Mouse (Mus musculus) liver, embryonic 12.5 days (tissue): ENCODE data around the gene Zfp524. TPM values are rescaled to one million over a fixed set of nuclear protein-coding genes. Genes with fewer than 3 reads are reported as not detected.

Experiments used
- ATAC-seq: fragments of 200-750 bp; cut with Nextera tagmentation; 2 replicates; pipeline ENCODE4 v1.8.0; 2017; ENCODE audit warnings: moderate number of reproducible peaks, mild to moderate bottlenecking, moderate library complexity
- H3K27ac ChIP-seq: fragments of 300-500 bp; sonication (generic); 2 replicates; pipeline ENCODE4 v1.5.1; 2016; ENCODE audit warnings: mild to moderate bottlenecking
- H3K27me3 ChIP-seq: fragments of 300-500 bp; sonication (generic); replicated peaks from 2 replicates; pipeline ENCODE4 v1.6.1; 2016; ENCODE audit warnings: mild to moderate bottlenecking, moderate library complexity
- H3K36me3 ChIP-seq: fragments of 300-500 bp; sonication (generic); 2 replicates; pipeline ENCODE4 v1.6.1; 2016; ENCODE audit warnings: mild to moderate bottlenecking, moderate library complexity
- H3K4me1 ChIP-seq: fragments of 300-500 bp; sonication (generic); 2 replicates; pipeline ENCODE4 v1.6.1; 2016
- H3K4me2 ChIP-seq: fragments of 300-500 bp; sonication (generic); 2 replicates; pipeline ENCODE4 v1.6.1; 2016; ENCODE audit warnings: mild to moderate bottlenecking, moderate library complexity
- H3K4me3 ChIP-seq: fragments of 300-500 bp; sonication (generic); 2 replicates; pipeline ENCODE4 v1.5.1; 2016; ENCODE audit warnings: mild to moderate bottlenecking, moderate library complexity
- H3K9ac ChIP-seq: fragments of 300-500 bp; sonication (generic); 2 replicates; pipeline ENCODE4 v1.6.1; 2016; ENCODE audit warnings: mild to moderate bottlenecking, moderate library complexity
- H3K9me3 ChIP-seq: fragments of 300-500 bp; sonication (generic); replicated peaks from 2 replicates; pipeline ENCODE4 v1.6.1; 2016; ENCODE audit warnings: mild to moderate bottlenecking, moderate library complexity
- WGBS: fragments of 180-500 bp; shearing (Covaris S2); methylation state at CpG from one replicate; pipeline ENCODE4 v1.1.7; 2016; ENCODE audit not compliant: insufficient replicate concordance; 5-methylcytosine and 5-hydroxymethylcytosine counted together
- polyA plus RNA-seq: library from polyadenylated mRNA; unstranded; fragments of >200 nt; fragmentation: Nextera tagmentation; extraction: Ambion mirVana; gene quantifications from 2 replicates; pipeline ENCODE4 v1.2.1, GENCODE M21; 2016

The Zfp524 gene
- polyA plus RNA-seq, 1 experiment from 2014 or later: 11.7 TPM

DNA sequence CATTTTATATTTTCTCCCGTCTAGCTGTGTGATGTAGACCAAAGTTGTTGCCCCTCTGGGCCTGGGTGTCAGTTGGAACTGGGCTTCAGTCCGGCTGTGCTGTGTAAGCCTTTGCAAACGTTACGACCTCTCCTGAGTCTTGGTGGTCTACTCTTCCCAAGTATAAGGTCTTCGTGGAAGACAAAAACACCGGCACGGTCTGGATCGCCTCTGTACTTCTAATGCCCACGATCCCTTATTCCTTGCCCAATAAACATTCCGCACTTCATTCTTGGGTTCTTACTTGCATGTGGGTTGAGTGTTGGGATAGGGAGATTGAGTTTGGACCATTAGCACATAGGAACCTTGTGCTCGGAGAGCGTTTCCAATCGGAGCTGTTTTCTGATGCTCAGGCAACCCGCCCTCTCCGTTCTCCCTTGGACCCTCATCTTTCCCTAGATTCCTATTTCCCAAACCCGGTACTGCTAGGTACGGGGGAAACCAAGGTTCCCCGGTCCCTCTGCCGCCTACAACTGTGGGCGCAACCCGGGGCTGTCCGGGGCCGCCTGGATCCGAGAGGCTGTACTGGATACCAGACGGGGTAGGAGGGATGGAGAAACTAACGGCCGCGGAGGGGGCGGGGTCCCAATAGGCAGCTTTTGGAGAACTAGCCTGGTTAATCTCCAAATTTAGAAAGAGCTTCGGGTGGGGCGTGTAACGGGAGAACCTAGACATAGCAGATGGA is 39.4 kb downstream of the Zfp524 start:
- H3K9ac ChIP-seq: no peak overlapping the region
- H3K36me3 ChIP-seq: no peaks in the 10 kb centered on the region
- peak overlapping the region; percentile 66 for H3K4me3 ChIP-seq
- no peak overlapping the region for H3K27ac ChIP-seq
- ATAC-seq: no peak
- peaks cover 100% of the 10 kb centered on the region for H3K27me3 ChIP-seq
- H3K4me1 ChIP-seq: peaks cover 24% of the 10 kb centered on the region
- H3K9me3 ChIP-seq: no peaks in the 10 kb centered on the region
- 8% methylated on average over 32 of the region's 32 CpGs for WGBS
- H3K4me2 ChIP-seq: peak overlapping the region; percentile 81

DNA sequence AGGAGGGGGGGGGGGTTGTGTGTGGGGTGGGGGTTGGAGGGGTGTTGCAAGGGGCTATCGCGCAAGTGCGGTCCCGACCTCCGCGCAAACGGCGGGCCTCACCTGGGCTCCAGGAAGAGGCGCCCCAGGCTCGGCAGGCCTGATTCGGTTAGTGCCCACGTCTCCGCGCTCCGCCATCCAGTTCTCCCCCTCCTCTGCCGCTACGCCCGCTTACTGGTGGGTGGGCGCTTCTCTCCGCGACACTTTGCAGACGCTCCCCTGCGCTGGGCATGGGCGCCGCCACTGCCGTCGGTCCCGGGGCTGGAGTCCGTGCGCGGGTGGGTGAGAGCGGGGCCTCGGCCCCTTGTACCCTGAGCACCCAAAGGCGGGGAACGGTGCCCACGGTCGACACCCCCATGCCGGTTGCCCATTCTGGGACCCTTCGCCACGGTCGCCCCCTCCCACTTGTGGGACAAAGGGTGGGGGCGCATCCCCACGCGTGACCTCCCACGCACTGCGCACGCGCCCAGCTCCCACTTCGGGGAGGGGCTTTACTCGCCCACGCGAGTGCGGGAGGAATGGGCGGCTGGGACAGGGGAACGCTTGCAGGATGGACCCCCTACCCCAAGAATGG is 42.5 kb downstream of the Zfp524 start:
- WGBS: 5% methylated on average over 54 of the region's 55 CpGs
- H3K4me2 ChIP-seq: peak overlapping the region; percentile 57
- H3K9ac ChIP-seq: peak overlapping the region; percentile 47
- H3K27ac ChIP-seq: no peak overlapping the region
- no peak for ATAC-seq
- peaks cover 29% of the 10 kb centered on the region for H3K4me1 ChIP-seq
- H3K27me3 ChIP-seq: peaks cover 78% of the 10 kb centered on the region
- H3K4me3 ChIP-seq: peak overlapping the region; percentile 38
- no peaks in the 10 kb centered on the region for H3K9me3 ChIP-seq
- no peaks in the 10 kb centered on the region for H3K36me3 ChIP-seq

DNA sequence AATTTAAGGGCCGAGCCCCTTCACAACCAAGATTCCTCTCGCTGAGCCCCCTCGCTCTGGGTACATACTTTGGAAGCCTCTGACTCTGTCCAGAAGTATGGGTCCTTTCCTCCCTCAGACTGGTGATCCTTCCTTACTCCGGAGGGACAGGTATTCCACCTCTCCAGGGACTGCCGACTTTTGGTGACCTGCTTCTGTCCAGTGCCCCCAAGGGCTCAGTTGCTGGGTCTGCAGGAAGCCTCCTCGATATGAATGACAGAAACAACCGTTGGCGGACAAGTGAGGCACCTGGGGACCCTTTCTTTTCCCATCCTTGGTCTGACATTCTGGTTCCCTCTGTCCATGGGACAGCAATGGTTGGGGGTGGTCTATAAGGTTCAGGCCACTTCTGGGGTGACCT is 43.2 kb downstream of the Zfp524 start:
- peaks cover 72% of the 10 kb centered on the region for H3K27me3 ChIP-seq
- H3K9ac ChIP-seq: no peak overlapping the region; the same call in 1 of the 2 replicates
- H3K9me3 ChIP-seq: no peaks in the 10 kb centered on the region
- H3K4me2 ChIP-seq: peak overlapping the region; percentile 57; the same call in 1 of the 2 replicates
- no peaks in the 10 kb centered on the region for H3K36me3 ChIP-seq
- peak overlapping the region; percentile 38; the same call in 1 of the 2 replicates for H3K4me3 ChIP-seq
- ATAC-seq: no peak
- H3K27ac ChIP-seq: no peak overlapping the region
- WGBS: 27% methylated on average over 8 of the region's 8 CpGs
- H3K4me1 ChIP-seq: peaks cover 23% of the 10 kb centered on the region

DNA sequence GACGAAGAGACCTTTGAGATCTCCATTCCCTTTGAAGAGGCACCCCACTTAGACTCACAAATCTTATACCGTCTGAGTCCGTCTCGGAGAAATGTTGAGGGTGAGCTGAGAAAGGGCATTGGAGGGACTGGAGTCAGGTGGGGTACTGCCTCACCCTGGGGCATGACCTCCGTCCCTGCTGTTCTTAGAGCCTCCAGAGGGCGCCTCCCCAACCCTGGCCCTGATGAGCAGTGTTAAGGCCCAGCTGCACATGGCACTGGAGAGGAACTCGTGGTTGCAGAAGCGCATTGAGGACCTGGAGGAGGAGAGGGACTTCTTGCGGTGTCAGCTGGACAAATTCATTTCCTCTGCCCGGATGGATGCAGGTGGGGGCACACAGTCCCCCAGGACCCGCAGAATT is 43.6 kb downstream of the Zfp524 start:
- no peaks in the 10 kb centered on the region for H3K36me3 ChIP-seq
- H3K4me2 ChIP-seq: no peak overlapping the region
- 24% methylated on average over 11 of the region's 11 CpGs for WGBS

DNA sequence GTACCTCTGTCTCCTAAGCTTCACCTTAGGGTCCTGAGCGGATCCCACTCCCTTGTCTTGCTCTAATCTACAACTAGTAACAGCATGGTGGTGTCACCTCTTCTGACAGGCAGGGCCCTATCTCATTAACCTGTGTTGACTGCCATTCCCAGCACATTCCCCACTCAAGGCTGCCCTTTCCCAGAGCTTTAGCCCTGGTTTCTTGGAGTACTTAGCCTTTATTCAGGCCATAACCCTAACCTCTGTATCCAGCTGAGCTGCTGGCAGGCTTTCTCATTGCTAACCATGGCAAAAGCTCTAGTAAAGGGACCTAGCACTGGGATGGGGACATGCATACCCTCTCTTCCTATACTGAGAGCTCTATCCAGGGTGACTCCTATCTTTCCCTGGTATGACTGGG is 44.4 kb downstream of the Zfp524 start:
- H3K27me3 ChIP-seq: peaks cover 60% of the 10 kb centered on the region
- WGBS: 62% methylated on average over 1 of the region's 1 CpGs
- no peak for ATAC-seq

More for the DNA sequence above, 43.6 kb downstream of the Zfp524 start:
- Histone ChIP-seq H3K9me3 (no peaks in the 10 kb centered on the region), H3K9ac (no peak overlapping the region), H3K4me3 (no peak overlapping the region), H3K27me3 (peaks cover 68% of the 10 kb centered on the region), H3K4me1 (peaks cover 18% of the 10 kb centered on the region), H3K27ac (no peak overlapping the region)
- ATAC-seq: no peak

DNA sequence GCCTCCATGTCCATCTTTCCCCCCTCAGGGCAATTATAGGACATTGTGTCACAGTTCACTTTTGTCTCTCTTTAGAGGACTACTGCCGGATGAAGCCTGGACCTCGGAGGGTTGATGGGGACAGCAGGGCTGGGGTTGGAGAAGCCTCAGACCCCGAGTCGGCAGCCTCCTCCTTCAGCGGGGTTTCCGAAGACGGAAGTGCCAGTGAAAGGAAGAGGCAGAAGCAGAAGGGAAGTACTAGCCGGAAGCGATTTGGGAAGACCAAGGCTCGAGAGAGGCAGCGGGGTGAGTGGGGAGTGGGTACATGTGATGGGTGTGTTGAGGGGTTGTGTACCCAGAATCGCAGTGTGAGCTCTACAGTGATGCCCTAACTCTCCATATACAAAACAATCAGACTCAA is 45.2 kb downstream of the Zfp524 start:
- Histone ChIP-seq H3K4me1 (peaks cover 30% of the 10 kb centered on the region), H3K27me3 (peaks cover 52% of the 10 kb centered on the region), H3K36me3 (peaks cover 5% of the 10 kb centered on the region), H3K27ac (no peak overlapping the region), H3K9ac (no peak overlapping the region), H3K4me3 (no peak overlapping the region), H3K4me2 (peak overlapping the region; percentile 96), H3K9me3 (no peaks in the 10 kb centered on the region)
- no peak for ATAC-seq
- 82% methylated on average over 12 of the region's 12 CpGs for WGBS

More for the DNA sequence above, 44.4 kb downstream of the Zfp524 start:
- no peaks in the 10 kb centered on the region for H3K36me3 ChIP-seq
- H3K4me2 ChIP-seq: no peak overlapping the region
- no peaks in the 10 kb centered on the region for H3K9me3 ChIP-seq
- no peak overlapping the region for H3K9ac ChIP-seq
- H3K4me1 ChIP-seq: peaks cover 22% of the 10 kb centered on the region
- no peak overlapping the region for H3K4me3 ChIP-seq
- H3K27ac ChIP-seq: no peak overlapping the region

DNA sequence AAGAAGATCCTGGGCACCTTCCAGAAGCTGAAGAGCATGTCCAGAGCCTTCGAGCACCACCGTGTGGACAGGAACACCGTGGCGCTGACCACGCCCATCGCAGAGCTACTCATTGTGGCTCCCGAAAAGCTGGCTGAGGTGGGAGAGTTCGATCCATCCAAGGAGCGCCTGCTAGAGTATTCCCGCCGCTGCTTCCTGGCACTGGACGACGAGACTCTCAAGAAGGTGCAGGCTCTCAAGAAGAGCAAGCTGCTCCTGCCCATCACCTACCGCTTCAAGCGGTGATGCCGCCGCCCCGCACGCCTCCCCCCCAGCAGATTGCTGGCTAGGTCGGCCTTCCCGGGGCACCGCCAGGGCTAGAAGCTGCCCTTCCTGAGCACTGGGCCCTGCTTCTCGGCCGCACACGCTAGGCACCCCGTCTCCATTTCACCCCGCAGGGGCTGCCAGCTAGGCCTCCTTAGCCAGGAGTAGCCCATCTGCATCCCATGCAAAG is 46.1 kb downstream of the Zfp524 start:
- H3K36me3 ChIP-seq: peaks cover 11% of the 10 kb centered on the region
- peak overlapping the region; percentile 96 for H3K4me2 ChIP-seq
- H3K9ac ChIP-seq: peak overlapping the region; percentile 94
- H3K27me3 ChIP-seq: peaks cover 43% of the 10 kb centered on the region
- 1% methylated on average over 24 of the region's 27 CpGs for WGBS
- peak; percentile 16 for ATAC-seq
- H3K4me1 ChIP-seq: peaks cover 37% of the 10 kb centered on the region
- peak overlapping the region; percentile 99 for H3K27ac ChIP-seq
- no peaks in the 10 kb centered on the region for H3K9me3 ChIP-seq
- peak overlapping the region; percentile 77 for H3K4me3 ChIP-seq

DNA sequence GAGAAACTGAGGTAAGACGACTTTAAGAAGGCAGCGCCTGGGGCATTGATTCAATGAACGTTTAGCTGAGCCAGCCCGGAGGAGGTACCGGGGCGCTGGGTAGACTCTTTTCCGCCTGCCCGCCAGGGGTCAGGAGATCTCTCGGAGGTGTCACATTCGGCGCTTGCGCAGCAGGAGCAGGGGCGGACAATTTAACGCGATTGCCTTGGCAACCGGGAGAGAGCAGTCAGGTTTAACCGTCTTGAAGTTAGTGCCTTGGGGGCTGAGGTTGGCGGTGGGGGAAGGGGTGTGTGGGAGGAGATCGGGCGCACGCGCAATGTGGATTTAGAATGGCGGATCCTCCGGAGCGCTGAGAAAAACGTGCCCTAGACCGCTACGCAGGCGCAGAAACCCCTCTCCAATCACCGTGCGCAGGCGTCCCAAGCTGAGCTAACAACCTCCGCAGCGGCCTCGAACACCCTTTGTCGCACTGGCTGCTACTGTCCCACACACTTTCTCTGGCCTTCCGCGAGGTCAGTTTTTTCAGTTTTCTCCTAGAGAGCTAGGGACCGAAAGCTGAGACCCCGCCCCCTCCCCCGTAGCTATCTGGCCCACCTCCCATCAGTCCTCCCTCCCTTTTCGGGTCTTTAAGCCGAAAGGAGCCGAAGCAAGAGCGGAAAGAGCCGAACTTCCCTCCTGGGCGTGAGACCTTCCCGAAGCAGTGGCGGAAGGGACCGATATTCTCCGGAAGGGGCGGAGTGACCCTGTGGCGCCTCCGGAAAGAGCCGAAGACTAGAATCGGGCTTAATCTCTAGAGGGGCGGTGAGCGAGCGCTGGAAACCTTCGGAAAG is 46.9 kb downstream of the Zfp524 start:
- Histone ChIP-seq H3K36me3 (peaks cover 20% of the 10 kb centered on the region), H3K9me3 (no peaks in the 10 kb centered on the region), H3K4me3 (peak overlapping the region; percentile 77), H3K4me2 (peak overlapping the region; percentile 96), H3K27me3 (peaks cover 34% of the 10 kb centered on the region), H3K9ac (peak overlapping the region; percentile 94), H3K4me1 (peaks cover 46% of the 10 kb centered on the region), H3K27ac (peak overlapping the region; percentile 99)
- WGBS: 0% methylated on average over 60 of the region's 60 CpGs
- ATAC-seq: peak; percentile 85

DNA sequence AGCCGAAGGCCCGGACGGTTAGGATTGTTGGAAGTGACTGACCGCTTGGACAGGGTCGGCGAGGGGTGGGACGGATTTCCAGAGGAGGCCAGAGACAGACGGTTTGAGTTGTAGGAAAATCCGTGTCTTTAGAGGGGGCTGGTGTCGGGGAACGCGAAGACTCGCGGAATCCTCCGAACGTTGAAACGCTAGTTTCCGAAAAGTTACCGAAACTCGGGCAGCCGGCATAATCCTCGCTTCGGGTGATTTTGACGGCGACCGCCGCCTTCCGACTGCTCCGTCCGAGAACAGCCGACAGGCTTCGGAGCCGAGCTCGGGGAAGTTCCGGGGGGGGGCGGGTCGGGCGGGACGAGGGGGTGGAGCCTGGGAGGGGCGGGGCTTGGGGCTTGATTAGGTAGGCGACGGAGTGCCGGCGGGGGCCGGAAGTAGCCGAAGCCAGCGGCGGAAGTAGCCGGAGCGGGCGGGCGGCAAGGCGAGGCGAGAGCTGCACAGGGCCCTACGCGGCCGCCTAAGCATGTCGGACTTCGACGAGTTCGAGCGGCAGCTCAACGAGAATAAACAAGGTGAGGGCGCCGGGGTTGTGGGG is 47.7 kb downstream of the Zfp524 start, which contains the start of gene U2af2:
TSS of gene U2af2 (plus strand) at position 370 of the 586 bp plus-strand sequence.
- peak within 1 kb of the TSS; percentile 99 for H3K27ac ChIP-seq
- peaks cover 27% of the 10 kb centered on the region for H3K27me3 ChIP-seq
- under 1% methylated on average over 56 of the region's 65 CpGs for WGBS
- ATAC-seq: peak; percentile 78
- H3K4me3 ChIP-seq: peak within 1 kb of the TSS; percentile 77
- peak within 1 kb of the TSS; percentile 94 for H3K9ac ChIP-seq
- H3K9me3 ChIP-seq: no peaks in the 10 kb centered on the region
- H3K4me1 ChIP-seq: peaks cover 53% of the 10 kb centered on the region
- H3K36me3 ChIP-seq: peaks cover 27% of the 10 kb centered on the region
- peak within 1 kb of the TSS; percentile 96 for H3K4me2 ChIP-seq

DNA sequence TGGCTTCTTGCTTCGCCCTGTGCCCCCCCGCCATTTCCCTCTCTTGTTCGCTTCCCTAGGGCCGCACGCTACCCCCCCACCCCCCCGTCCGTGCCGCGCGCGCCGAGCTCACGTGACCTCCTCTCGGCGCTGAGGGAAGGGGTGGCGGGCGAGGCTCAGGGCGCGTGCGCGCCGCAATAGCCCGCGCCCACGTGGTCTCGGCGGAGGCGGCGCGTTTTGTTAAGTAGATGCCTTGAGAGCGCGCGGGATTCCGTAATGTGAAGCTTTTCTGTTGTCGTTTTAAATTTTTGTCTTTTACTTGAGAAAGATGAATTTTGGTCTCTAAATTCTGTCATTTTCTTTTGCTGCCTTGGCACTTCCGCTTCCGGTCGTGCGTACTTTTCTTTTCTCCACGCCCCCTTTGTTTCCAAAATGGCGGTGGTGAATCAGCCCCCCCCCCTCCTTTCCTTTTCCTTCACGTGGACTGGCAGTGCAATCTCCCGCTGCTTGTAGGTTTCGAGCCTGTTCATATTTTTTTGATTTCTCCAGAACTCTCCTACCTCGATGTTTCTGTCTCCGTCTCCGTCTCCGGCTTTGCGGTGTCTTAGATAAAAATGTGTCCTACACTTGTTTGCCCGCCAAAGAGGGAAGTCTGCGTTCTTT is 48.3 kb downstream of the Zfp524 start:
- peak overlapping the region; percentile 96 for H3K4me2 ChIP-seq
- H3K9ac ChIP-seq: peak overlapping the region; percentile 94
- peak; percentile 62 for ATAC-seq
- H3K27ac ChIP-seq: peak overlapping the region; percentile 99
- peak overlapping the region; percentile 77 for H3K4me3 ChIP-seq
- H3K27me3 ChIP-seq: peaks cover 21% of the 10 kb centered on the region
- no peaks in the 10 kb centered on the region for H3K9me3 ChIP-seq
- WGBS: under 1% methylated on average over 51 of the region's 51 CpGs
- H3K4me1 ChIP-seq: peaks cover 59% of the 10 kb centered on the region
- peaks cover 33% of the 10 kb centered on the region for H3K36me3 ChIP-seq

DNA sequence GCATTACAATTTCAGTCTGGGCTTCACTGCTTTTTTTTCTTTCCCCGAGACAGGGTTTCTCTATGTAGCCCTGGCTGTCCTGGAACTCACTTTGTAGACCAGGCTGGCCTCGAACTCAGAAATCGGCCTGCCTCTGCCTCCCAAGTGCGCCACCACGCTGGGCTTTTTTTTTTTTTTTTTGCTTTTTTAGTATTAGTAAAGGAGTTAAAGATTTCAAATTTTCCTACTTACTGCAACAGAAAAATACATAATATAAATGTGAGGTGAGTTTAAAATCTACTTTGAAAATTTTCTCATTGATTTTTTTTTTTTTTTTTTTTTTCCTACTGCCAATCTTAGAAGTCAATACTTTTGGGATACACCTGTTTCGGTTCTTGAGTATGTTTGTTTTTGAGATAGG is 50.7 kb downstream of the Zfp524 start:
- H3K4me1 ChIP-seq: peaks cover 61% of the 10 kb centered on the region
- H3K27ac ChIP-seq: no peak overlapping the region
- H3K9me3 ChIP-seq: no peaks in the 10 kb centered on the region
- peak overlapping the region; percentile 96 for H3K4me2 ChIP-seq
- 81% methylated on average over 6 of the region's 6 CpGs for WGBS
- ATAC-seq: no peak
- H3K9ac ChIP-seq: 0 out of 2 replicates have a peak overlapping the region, but pooled peaks have one; percentile 94
- peak overlapping the region; percentile 77; the same call in 1 of the 2 replicates for H3K4me3 ChIP-seq
- H3K27me3 ChIP-seq: no peaks in the 10 kb centered on the region
- H3K36me3 ChIP-seq: peaks cover 57% of the 10 kb centered on the region
